Mouse (Mus musculus): ENCODE data around the gene Trf.

- TF ChIP-seq CTCF (IDR thresholded peaks at IDR 0.05; ENCODE audit: low read depth) (0 out of 2 replicates have a peak, but pooled peaks have one; percentile 4), EP300 (optimal IDR thresholded peaks at IDR 0.05) (no peak)
These were observed 28.5 kb downstream of the Trf start, which contains the start of gene Srprb for GRCm38 (mm10) chr9:103201561-103202260.
